Mouse (Mus musculus) v-Abl transformed pro-B cells (cell line): Measurements from ENCODE around the gene Chrnb4.

Experiments
- in situ Hi-C, 2 experiments: fragments of 400-800 bp; cut with MboI; formaldehyde crosslinking; loops; one replicate each; pipeline ENCODE4 v1.15.1; 2025; ENCODE audit not compliant: unreplicated experiment in 2 of 2

The Chrnb4 gene

DNA sequence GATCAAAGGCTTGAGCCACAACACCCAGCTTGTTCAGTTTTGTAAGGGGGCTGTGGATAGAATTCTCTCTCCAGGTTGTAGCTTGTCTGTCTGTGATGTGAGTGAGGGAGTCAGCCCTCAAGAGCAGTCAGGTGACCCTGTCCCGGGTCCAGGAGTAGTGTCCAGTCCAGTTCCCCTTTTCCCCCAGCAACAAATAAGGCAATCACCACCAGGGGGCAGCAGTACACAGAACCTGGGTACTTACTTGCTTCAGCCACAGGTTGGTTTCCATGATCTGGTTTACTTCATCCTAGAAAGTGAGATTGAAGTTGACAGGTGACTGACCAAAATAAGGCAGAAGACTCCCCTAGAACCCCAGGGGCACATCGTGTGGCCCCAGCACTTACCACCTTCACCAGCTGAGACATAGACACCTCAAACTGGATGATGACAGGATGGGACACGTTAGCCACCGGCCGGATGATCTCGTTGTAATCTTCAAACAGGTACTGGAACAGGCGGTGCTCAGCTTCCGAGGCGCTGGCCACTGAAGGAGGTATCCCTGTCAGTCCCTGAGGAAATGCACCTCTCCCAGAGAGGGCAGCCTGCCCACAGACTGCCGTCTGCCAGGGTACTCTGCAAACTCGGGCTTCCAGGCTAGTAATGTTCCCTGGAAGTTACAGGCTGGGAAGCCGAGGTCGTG lies 24.5 kb downstream of the Chrnb4 start:
- in situ Hi-C loops, result loop anchor here (5.0 to 10.0 kb wide), 6 partner anchors 88 to 371 kb away; no protein-coding TSS in a partner anchor

DNA sequence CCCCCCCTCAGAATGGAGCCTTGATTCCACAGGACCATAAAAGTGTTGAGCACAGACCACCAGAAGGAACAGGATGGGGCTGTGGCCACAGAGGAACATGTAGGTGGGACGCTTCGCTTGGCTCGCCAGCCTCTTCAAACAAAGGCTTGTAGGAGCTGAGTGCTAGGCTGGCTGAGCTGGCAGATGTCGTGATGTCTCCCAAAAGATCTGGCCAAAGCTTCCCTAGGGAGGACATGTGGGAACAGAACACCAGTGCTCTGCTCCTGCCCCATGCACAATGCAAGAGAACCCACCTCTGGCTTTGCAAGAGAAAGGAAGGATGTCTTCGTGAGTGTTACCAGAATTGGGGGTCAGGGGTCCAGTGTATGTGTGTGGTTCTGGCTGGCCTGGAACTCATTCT lies 25.3 kb downstream of the Chrnb4 start:
- in situ Hi-C loops, result loop anchor here (5.0 to 10.0 kb wide), 6 partner anchors 89 to 371 kb away; no protein-coding TSS in a partner anchor

DNA sequence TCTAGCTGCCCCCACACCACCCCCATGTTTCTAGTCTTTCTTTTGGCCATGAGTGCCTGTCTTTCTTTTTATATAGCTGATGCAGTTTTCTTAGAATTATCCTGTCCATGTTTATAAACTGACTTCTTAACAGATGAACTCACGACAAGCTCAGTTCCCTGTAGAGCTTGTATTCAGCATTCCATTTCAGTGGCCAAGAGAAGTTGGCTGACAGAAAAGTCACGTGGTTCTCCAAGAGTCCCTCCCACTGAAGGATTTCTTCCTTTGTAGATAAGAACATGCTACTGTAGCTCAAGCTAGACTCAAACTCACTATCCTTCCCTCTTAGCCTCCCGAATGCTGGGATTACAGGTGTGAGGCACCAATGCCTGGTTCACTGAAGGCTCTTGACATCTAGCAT lies 31.7 kb downstream of the Chrnb4 start:
- in situ Hi-C loops, result no loop called here

DNA sequence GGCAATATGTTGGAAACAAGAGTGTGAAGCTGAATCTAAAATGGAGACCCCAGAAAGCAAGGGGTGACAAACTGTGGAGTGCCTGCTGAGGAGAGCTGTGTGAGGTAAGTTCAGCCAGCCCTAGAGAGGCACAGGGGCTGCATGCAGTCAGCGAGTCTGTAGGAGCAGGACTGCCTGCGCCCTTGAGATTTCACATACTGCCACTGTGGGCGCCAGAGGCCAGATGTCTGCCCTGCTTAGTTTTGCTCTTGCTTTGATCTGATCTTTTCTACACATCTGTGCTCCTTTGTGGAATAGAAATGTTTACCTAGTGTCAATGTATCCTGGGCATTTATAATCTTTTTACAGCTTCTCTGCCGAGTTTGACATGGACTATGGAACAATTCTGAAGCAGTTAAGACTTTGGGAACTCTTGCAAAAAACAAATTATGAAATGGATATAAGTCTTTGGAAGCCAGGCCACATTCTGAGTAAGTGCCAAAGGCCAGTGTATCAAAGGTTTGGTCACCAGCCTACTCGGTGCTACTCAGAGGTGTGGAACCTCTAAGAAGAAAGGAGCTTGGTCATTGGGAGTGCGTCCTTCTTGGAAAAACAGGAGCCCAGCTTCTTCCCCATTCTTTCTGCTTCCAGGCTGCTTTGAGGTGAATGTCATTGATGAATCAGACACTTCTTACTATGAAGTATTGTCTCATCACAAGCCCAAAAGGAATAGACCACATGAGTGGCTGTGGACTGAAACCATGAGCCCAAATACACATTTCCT lies 37.8 kb downstream of the Chrnb4 start:
- in situ Hi-C loops, result no loop called here

DNA sequence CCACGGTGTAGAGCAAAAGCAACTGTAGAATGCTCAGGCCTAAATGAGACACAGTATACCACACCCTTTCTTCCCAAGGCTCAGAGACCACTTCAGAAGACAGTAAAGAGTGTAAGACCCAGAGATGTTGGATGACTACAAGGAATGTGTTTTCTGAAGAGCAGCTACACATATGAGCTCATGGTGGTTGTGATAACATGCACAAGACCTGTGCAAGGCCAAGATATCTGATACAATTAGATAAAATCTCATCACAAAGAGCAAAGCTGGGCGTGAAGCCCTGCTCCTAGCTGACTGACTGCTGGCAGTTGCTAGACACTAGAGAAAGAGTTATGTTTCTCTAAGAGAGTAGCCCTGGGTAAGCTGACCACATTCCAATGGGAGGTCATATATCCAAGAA lies 38.9 kb downstream of the Chrnb4 start:
- in situ Hi-C loops, result no loop called here

DNA sequence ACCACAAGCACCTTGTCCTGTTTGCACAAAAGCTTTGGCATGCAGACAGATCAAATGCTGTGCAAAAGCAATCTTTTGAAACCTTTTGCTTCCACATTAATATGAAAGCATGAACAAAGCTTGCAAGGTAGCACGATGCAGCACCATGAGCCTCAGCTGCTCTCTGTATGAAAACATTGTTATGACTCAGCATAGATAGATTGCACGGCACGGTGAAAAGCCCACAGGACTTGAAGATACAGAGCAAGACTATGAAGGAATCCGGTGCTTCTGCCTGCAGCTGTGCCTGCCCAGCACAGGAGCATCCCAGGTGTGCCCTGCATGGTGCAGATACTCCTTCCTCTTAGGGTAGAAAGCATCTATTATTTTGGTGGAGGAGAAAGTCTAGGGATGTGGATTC lies 45.0 kb downstream of the Chrnb4 start:
- in situ Hi-C loops, result no loop called here

DNA sequence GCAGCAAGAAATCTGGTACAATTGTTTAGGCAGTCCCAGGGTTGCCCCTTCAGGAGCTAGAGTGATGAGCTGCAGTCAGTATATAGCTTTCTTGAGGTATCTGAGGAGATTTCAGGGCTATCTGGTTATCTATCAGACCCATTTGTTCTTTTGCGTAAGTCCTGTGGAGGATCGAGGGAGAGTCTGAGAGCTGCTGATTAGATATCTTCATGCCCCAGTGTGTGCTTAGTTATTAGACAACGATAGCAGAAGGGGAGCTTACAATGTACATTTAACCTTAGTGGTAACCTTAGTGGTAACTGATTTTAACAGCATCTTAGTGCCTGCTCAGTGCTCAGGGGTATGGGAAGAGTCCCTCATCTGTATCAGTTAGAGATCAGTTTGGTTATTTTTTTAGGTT lies 52.9 kb downstream of the Chrnb4 start:
- in situ Hi-C loops, result no loop called here

DNA sequence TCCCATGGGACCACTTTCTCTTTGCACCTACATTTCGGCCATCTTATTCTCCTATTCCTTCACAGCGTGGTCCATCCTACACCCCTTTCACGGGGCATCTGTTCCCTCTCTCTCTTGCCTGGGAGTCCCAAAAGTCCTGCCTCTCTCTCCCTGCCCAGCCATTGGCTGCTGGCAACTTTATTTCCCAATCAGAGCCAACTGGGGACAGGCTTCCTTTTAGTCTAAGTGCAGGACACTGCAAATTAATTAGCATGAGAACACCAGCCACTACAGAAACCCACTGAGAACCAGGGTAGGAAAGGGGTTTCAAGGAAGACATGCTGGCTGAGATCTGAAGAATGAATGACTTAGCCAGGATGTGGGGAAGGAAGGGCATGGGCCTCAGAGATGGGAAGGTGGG lies 54.2 kb downstream of the Chrnb4 start:
- in situ Hi-C loops, result no loop called here

DNA sequence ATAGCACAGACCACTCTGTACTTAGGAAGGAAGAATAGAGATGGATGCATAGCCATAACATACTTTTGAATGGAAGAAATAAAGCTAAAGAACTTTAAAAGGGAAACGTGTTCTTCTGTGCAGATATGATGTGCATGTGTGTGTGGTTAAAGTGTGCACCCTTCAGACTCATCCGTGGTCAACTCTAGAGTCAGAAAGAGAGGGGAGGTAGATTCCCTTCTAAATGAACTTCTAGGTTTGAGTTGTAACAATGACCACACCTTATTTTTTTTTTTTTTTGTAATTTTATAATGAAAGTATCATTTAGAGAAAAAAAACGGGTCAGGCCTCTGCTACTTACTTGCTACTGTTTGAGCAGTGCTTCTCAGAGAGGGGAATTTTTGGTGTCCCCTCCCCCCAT lies 58.2 kb downstream of the Chrnb4 start:
- in situ Hi-C loops, result no loop called here

DNA sequence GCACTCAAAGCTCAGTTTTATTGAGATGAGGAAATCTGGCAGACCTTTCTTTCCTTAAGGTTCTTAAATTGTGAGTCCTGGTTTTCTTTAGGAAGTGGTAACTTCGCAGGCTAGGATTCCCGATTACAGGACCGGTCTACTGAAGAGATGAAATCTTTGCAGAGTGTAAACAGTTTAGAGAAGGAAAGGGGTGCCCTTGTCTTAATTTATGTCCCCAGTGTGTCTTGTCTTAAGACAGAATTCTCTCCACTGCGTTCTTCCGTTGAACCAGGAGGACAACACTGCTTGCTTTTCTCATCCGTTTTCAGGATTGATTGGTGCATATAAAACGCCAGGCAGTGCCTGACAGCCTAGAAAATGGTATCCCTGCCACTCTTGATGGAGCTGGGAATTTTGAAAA lies 66.2 kb downstream of the Chrnb4 start:
- in situ Hi-C loops, result no loop called here

DNA sequence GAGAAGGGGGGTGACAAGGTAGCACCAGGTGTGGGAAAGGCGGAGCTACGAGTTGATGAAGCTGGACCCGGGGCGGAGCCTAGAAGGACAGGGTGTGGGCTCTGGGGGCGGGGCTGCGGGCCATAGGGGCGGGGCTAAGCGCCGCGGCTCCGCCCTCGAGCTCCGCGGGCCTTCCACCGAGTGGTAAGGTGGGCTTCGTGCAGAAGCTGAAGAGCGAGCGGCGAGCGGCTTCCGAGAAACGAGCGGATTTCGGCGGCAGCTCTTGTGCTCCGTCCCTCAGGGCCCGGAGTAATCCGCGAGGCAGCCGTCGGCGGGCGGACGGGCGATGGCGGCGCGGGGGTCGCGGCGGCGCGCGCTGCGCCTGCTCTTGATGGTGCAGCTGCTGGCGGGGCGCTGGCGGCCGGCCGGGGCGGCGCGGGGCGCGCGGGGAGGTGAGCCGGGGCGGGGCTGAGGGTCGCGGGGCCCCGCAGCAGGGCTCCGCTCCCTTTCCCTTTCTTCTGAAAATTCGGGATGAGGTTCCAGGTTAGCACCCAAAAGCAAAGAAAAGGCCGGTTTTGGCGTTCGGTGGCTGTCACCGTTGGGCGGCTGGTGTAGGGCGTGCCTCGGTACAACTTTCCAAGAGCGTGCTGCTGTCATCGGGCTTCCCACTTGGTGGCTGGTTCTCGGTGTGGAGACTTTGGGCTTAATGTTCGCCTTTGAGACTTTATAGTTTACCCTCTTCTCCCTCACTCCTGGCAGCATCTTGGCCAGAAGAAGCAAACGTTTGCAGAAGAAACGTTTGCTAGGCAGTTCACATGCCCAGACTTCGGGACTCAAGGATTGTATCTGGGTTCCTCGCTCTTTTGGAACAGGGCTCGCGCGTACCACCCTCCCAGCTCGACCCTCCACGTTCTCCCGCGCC lies 67.0 kb downstream of the Chrnb4 start:
- in situ Hi-C loops, result no loop called here

DNA sequence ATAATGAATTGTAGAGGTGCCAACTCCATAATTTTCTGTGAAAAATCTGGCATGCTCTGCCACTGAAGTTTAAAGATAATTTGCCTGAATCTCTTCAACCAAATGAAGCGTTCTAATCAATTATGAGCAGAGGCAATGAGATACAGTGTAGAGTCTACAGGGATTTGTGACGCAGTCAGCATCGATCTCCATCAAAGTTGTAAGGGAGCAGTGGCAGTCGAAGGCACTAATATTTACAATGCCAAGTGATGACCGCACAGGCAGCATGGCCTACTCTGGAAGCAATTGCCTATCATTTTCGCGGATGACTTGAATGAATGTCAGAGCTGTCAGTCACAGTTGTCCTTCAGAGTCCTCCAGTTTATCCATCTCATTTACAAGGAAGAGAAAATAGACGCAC lies 67.9 kb downstream of the Chrnb4 start, which contains the start of gene Chrna5:
Gene Chrna5 (plus strand): TSS at position 207 of the 400 bp plus-strand sequence.
- in situ Hi-C loops, result no loop called here
